Mouse (Mus musculus): ENCODE data around the gene Psen1.

The Psen1 gene

DNA sequence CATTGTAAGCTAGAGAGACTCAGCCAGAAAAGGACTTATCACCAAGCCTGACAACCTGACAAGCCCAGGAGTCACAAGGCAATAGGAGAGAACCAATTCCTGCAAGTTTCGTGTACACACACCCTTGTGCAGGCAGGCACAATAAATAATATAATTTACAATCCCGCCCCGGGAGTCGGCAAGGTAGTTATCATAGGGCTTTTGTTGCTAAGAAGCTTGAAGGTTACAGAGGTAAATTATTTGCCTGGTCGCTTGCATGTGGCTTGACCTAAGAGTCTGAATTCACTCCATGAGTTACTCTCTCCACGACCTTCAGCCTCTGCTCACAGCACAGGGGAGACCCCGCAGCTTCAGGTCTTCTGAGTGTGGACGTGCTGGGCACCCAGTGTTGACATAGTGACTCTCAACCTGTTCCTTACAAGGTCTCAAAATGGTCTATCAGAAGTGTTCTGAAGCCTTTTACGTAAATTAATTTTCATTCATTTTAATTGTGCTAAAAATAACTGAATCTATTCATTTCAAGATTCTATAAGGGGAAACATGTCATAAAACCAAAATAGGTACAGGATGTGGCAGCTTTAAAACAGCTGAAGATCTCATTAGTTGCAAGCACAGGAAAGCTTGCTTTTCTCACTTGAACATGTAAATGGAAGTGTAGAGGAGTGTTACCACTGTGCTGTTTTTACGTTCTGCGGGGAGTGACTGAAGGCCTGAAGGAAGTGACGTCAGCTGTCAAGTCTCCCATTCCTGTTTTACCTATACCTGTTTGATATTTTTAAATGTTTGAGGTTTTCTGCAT is 38.8 kb downstream of the Psen1 start:
- no peak for DNase-seq

GRCm38 (mm10) chr12:83732225-83732624 is 44.3 kb downstream of the Psen1 start:
- no peak for DNase-seq

DNA sequence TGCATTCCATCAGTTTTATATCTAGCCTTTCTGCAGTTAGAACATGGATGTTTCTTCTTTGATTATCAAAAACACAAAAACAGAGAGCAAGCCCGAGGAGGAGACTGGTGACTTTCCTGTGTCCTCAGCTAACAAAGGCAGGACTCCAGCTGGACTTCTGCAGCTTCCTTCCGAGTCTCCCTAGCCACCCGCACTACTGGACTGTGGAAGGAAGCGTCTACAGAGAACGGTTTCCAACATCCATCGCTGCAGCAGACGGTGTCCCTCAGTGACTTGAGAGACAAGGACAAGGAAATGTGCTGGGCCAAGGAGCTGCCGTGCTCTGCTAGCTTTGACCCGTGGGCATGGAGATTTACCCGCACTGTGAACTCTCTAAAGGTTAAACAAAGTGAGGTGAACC is 46.1 kb downstream of the Psen1 start:
- peak; percentile 96 for DNase-seq

- DNase-seq, result no peak
Measured at GRCm38 (mm10) chr12:83736236-83736635, 48.3 kb downstream of the Psen1 start.

DNA sequence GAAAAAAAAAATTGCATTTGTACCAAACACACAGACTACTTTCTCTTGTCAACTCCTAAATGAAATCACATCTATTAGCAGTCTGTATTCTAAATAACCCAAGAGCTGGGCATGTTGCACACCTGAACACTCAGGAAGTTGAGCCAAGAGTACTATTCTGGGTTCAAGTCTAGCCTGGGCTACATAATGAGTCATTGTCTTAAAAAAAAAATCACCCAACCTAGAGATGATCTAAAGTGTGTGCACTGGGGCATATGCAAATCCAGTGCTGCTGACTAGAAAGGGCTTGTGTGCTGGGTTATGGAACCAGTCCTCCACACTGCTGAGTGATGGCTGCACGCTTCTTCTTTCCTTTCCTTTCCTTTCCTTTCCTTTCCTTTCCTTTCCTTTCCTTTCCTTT is 50.7 kb downstream of the Psen1 start:
- DNase-seq, result no peak

DNA sequence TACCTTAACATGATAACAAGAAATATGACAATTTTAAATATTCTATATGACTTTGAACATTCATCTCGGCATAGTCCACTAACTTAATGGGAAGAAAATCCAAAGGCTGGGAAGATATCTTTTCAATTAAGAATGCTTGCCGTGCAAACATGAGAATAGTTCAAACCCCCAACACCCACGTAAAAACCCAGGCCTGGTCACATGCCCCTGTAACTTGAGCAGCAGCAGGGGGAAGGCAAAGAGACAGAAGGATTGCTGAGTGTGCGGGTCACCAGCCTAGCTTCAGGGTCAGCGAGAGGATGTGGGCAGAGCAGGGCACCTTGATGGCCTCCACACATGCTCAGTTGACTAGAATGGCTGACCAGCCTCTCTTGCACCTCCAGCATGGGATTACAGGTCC is 53.8 kb downstream of the Psen1 start:
- DNase-seq, result no peak

- DNase-seq, result peak; percentile 79
Measured at GRCm38 (mm10) chr12:83742834-83743233, 54.9 kb downstream of the Psen1 start.

- peak; percentile 52 for DNase-seq
Measured at GRCm38 (mm10) chr12:83743712-83744111, 55.8 kb downstream of the Psen1 start.

GRCm38 (mm10) chr12:83749186-83749585 is 61.2 kb downstream of the Psen1 start:
- DNase-seq, result no peak

- peak; percentile 95 for DNase-seq
Measured at GRCm38 (mm10) chr12:83752495-83752894, 64.5 kb downstream of the Psen1 start.

- DNase-seq, result no peak
Measured at GRCm38 (mm10) chr12:83758735-83759134, 70.8 kb downstream of the Psen1 start.

DNA sequence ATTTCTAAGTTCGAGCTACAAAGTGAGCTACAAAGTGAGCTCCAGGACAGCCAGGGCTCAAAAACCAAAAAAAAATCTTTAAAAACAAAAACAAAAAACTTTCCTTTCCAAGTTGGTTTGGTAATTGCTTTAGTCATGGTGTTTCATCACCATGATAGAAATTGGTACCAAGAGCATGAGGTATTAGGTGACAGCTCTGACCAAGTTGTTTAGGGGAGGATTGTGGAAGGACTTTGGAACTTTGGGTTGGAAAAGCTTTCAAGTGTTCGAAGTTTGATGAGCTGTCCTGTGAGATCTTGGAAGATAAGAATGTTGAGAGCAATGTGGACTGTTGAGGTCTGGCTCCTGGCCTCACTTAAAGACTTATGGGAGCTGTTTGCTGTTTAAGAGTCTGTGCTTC is 72.2 kb downstream of the Psen1 start:
- DNase-seq, result no peak

DNA sequence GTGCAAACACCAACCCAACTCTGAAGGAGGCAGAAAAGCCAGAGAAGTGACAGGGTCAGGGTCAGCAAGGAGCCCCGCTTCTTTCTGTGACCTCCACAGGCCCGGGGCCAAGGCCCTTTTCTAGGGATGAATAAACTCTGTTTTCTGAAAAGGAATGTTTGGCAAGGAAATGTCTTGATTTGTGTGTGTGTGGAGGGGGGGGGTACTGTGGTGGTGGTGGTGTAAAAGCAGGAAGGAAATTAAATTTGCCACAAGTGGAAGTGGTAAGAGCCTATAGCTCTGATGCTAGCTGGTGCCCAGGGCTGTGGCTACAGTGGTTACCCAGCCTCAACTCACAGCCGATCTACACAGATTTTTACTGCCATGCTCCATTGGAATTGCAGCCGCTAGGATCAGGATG is 74.8 kb downstream of the Psen1 start:
- no peak for DNase-seq

GRCm38 (mm10) chr12:83763311-83764043 is 75.5 kb downstream of the Psen1 start, which contains the start of gene Papln:
Papln (plus strand) TSS chr12:83763634.
- DNase-seq, result peak; percentile 94

DNA sequence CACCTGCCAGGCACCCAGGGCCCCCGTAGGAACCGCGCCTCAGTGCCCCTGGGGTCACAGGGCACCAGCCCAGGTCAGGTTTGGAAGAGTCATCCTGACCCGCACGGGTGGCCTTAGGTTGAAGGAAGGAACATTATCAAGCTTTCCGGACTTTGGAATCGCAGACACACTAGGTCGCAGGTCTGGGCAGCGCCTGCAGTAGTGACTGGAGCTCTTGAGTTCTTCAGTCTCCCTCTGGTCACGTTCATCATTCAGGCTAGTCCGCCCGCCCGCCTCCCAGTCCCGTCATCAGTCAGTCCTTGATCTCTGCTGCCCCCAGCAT is 76.1 kb downstream of the Psen1 start:
- DNase-seq, result no peak

GRCm38 (mm10) chr12:83764519-83764918 is 76.6 kb downstream of the Psen1 start:
- no peak for DNase-seq

- DNase-seq, result no peak
Measured at GRCm38 (mm10) chr12:83765965-83766603, 78.1 kb downstream of the Psen1 start.

- peak; percentile 94 for DNase-seq
Measured at GRCm38 (mm10) chr12:83767833-83768232, 79.9 kb downstream of the Psen1 start.

DNA sequence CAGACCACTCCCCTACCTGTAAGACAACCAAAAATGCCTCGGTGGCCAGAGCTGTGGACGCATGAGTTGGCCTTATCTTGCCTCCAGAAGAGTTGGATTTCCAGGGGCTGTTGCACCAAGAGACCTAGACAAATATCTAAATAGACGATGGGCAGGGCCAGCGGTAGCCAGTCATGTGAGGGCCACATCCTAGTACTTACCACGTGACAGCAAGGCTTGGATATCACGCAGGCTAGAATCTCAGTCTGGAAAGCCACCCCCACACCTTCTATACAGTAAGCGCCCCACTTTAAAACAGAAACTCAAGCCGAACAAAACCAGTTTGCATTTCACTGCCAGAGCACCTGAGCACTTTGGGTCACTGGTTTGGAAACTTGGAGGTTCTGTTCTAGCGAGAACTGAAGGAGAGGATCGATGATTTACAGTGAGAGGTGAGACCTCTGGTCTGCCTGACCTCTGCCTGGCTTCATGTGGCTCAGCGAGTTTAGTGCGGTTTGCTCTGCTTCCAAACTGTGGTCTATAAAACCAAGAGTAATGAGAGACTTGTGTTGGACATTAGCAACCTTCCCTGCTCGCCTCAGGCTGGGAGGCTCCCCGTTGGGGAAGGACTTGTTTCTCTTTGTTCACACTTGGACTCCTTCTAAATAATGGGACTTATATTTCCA is 80.4 kb downstream of the Psen1 start:
- DNase-seq, result no peak

DNA sequence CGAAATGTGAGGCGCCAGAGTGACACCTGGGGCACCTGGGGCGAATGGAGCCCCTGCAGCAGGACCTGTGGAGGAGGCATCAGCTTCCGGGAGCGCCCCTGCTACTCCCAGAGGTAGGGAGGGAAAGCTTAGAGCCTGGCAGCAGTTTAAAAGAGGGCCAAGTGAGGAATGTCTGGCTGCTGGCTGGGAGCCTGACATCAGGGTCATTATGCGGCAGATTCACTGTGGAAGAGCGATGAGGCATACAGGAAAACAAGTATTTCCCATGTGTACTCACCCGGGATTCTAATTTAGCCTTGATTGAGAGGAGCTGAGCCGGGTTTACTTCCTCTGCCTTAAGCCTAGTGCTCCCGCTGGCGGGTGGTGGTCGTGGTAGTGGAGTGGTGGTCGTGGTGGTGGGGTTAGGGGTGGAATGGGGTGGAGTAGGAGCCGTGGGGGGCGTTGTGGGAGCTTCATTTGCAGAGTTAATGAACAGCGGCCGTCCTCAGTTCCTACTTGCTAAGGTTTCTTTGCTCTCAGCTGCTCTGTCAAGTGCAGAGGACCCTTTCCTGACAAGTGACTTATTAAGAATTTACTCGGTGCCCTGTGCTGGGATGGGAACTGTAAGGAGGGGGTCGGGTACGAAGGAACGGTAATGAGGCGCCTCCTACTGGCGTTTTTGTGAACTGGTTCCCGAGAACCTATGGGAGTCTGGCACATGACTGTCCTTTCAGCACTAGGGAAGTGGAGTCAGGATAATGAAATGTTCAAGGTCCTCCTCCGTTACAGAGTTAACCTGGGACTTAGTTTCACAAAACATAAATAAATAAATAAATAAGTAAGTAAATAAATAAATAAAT is 82.7 kb downstream of the Psen1 start:
- peak; percentile 97 for DNase-seq

- DNase-seq, result no peak
Measured at GRCm38 (mm10) chr12:83775621-83776020, 87.7 kb downstream of the Psen1 start.

DNA sequence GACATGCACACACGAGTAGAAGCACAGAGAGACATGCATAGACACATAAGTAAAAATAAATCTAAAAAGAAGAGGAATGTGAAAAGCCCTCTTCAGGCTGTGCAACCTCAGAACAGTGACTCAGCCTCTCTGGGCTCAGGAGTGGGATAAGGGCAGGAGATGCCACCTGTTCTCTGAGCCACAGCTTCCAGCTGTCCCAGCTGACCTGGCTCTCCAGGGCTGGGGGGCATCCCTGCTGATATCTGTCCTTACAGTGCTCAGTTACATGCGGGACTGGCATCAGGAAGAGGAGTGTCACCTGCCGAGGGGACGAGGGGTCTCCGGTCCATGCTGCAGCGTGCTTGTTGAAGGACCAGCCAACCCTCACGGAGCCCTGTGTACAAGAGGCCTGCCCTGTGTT is 88.8 kb downstream of the Psen1 start:
- DNase-seq, result no peak

Data from heart, adult 11 months (tissue).